Mouse (Mus musculus): Measurements from ENCODE around the gene Zdhhc15. TPM values are rescaled to one million over a fixed set of nuclear protein-coding genes. Genes with fewer than 3 reads are reported as not detected.
"Not testable (repeated sequence)": the region's sequence is repeated elsewhere in the genome, so short reads cannot be mapped to it uniquely, and the experiment has no call there.

Gene Zdhhc15
- 5.0 and 11.3 TPM in 2 replicates for polyA plus RNA-seq (2011; ENCODE audit: insufficient read length, low read depth, missing spikeins)

DNA sequence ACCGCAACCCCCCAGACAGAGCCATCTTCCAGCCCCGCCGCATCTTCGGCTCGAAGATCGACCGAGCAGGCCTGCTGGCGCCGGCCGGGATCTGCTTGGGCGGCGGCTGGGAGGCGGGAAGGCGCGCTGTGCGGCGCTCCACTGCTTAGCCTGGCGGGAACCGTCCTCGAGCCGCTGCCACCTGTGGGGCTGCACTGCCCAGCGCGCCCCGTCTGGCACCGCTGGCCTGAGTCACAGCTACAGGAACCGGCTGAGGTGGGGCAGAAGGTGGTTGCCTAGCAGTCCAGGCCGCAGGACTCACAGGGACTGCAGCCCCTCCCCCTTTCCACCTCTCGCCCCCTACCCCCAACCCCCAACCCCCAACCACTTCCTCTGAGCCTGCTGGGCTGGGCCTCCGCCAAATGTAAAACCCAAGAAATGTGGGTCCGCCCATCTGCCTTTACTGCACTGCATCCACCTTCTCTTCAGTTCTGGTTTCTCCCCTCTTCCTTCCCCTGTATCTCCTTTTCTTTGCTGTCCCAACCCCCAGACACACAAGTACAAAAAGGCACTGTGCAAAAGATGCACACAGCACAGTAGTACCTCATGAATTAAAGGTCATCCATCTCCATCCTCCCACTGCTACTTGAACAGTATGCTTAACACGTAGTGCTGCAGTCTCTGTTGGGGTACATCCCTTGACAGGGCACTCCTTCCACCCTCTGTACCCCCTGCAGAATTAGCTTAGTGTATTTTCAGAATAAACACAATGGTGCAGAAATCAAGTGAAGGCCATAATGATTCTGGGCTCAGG, at the start of gene Zdhhc15:
Gene Zdhhc15 (minus strand): TSS at position 308 of the 793 bp plus-strand sequence.
- TF ChIP-seq POLR2A (IDR thresholded peaks at IDR 0.05; ENCODE audit: low read depth, low read length) (no peak), CTCF (IDR thresholded peaks at IDR 0.05; ENCODE audit: borderline replicate concordance, insufficient read depth, low read length) (no peak)

GRCm38 (mm10) chrX:104707935-104708334, 37.1 kb upstream of the Zdhhc15 start:
- H3K4me3 ChIP-seq (ENCODE audit: insufficient read depth, low read length): no peak overlapping the region
- no peaks in the 10 kb centered on the region for H3K4me1 ChIP-seq (ENCODE audit: control insufficient read depth, insufficient read depth, low read length)
- no peak overlapping the region for H3K27ac ChIP-seq (ENCODE audit: insufficient read depth, low read length)
- TF ChIP-seq CTCF (IDR thresholded peaks at IDR 0.05; ENCODE audit: borderline replicate concordance, insufficient read depth, low read length) (no peak), POLR2A (IDR thresholded peaks at IDR 0.05; ENCODE audit: low read depth, low read length) (no peak)

More for the DNA sequence above, at the start of gene Zdhhc15:
- Histone ChIP-seq H3K4me1 (ENCODE audit: control insufficient read depth, insufficient read depth, low read length) (no peaks in the 10 kb centered on the region), H3K27ac (ENCODE audit: insufficient read depth, low read length) (no peak within 1 kb of the TSS), H3K4me3 (ENCODE audit: insufficient read depth, low read length) (peak within 1 kb of the TSS; percentile 58)

DNA sequence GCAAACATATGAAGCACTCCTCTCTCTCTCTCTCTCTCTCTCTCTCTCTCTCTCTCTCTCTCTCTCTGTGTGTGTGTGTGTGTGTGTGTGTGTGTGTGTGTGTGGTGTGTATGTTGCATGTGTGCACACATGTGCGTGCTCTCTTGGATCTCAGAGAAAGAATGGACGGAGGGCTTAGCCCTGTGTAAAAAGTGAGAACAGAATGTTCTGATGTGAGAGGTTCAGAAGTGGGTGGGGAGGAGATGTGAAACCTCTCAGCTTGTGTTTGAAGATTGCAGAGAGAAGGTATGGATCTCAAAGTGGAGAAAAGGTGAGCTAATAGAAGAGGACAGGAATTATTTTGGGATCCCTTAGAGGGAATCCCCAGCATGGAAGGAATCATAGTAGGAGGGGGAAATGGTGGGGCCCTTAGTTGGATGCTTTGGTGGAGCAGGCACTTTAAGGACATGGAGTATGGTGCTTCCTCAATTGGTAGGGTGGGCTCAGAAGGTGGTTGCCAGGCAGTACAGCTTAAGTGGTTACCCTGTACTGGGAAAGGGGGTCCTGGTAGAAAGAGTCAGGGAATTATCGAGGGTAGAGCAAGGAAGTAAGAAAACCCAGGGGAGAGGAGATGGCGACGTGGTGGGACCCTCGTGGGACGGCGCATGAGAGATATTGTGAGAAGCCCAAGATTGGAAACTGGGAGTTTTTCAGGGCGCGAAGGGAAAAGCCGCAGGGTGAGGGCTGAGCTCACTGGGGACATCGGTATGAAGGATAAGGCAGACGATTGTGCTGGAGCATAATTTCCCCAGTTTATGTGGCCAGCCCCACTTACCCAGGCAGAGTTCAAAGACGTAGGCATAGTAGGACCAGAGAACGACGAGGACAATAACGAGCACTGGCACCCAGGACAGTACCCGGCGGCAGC, 761 bp downstream of the Zdhhc15 start:
- Histone ChIP-seq H3K4me1 (ENCODE audit: control insufficient read depth, insufficient read depth, low read length) (no peaks in the 10 kb centered on the region), H3K27ac (ENCODE audit: insufficient read depth, low read length) (no peak overlapping the region), H3K4me3 (ENCODE audit: insufficient read depth, low read length) (peak overlapping the region; percentile 58)
- TF ChIP-seq CTCF (IDR thresholded peaks at IDR 0.05; ENCODE audit: borderline replicate concordance, insufficient read depth, low read length): no peak
- no peak for TF ChIP-seq POLR2A (IDR thresholded peaks at IDR 0.05; ENCODE audit: low read depth, low read length)

GRCm38 (mm10) chrX:104656976-104657375, 13.9 kb downstream of the Zdhhc15 start:
- H3K4me1 ChIP-seq (ENCODE audit: control insufficient read depth, insufficient read depth, low read length): no peaks in the 10 kb centered on the region
- H3K27ac ChIP-seq (ENCODE audit: insufficient read depth, low read length): no peak overlapping the region
- no peak for TF ChIP-seq POLR2A (IDR thresholded peaks at IDR 0.05; ENCODE audit: low read depth, low read length)
- TF ChIP-seq CTCF (IDR thresholded peaks at IDR 0.05; ENCODE audit: borderline replicate concordance, insufficient read depth, low read length): no peak
- no peak overlapping the region for H3K4me3 ChIP-seq (ENCODE audit: insufficient read depth, low read length)

DNA sequence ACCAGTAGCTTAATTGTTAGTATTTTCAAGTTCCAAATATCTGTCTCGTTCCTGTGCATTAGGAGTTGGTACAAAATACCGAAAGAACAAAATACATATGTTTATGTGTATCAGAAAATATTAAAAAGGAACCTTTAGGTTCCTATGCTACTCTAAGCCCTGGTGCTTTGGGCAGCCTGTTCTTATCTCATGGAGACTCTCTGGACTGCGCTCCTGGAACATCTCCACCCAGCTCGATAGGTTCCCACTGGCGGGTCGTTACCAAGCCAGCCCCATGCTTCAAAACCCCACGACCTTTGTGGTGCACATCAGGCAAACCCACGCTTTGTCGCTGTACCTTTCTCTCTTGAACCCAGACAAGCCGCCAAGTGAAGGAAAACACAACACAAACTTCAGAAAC, 58.3 kb downstream of the Zdhhc15 start:
- H3K4me3 ChIP-seq (ENCODE audit: insufficient read depth, low read length): no peak overlapping the region
- no peak for TF ChIP-seq POLR2A (IDR thresholded peaks at IDR 0.05; ENCODE audit: low read depth, low read length)
- no peak for TF ChIP-seq CTCF (IDR thresholded peaks at IDR 0.05; ENCODE audit: borderline replicate concordance, insufficient read depth, low read length)

GRCm38 (mm10) chrX:104603738-104604430, 67.0 kb downstream of the Zdhhc15 start:
- not testable (repeated sequence) for H3K4me3 ChIP-seq (ENCODE audit: insufficient read depth, low read length); H3K4me1 ChIP-seq (ENCODE audit: control insufficient read depth, insufficient read depth, low read length); H3K27ac ChIP-seq (ENCODE audit: insufficient read depth, low read length)

More for the DNA sequence above, 58.3 kb downstream of the Zdhhc15 start:
- H3K27ac ChIP-seq (ENCODE audit: insufficient read depth, low read length): no peak overlapping the region
- H3K4me1 ChIP-seq (ENCODE audit: control insufficient read depth, insufficient read depth, low read length): no peaks in the 10 kb centered on the region

DNA sequence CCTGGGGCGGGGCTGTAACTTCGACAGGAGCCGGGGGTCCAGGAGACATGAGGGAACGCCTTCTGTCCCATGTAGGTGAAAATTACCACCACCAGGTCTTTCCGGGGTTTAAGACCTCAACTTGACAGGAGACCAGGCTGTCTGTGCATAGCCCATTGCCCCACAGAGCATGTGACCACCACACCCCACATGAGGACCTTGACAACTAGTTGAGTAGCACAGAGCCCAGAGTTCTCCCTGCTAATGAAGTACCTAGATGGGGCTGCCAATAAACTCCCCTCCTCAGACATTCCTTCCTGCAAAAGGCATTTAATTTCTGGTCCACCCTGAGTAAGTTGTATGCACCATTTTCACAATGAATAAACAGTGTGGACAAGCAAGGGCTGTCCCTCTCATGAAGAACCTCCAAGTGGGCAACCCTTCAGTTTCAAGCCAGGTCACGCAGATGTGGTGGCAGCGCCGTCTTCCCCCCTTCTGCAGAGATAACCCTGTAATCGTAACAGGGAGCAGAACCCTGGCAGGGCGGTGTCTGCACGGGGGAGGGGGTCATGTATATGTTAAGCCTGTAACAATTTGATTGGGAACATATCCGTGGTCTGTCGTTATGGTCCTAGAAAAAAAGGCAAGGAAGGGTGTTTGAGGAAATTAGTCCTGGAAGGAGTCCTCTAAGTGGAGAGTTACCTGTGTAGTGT, 68.5 kb downstream of the Zdhhc15 start:
- not testable (repeated sequence) for H3K27ac ChIP-seq (ENCODE audit: insufficient read depth, low read length); H3K4me1 ChIP-seq (ENCODE audit: control insufficient read depth, insufficient read depth, low read length); H3K4me3 ChIP-seq (ENCODE audit: insufficient read depth, low read length)

- no peak for TF ChIP-seq CTCF (IDR thresholded peaks at IDR 0.05; ENCODE audit: borderline replicate concordance, insufficient read depth, low read length)
- no peak for TF ChIP-seq POLR2A (IDR thresholded peaks at IDR 0.05; ENCODE audit: low read depth, low read length)
- Histone ChIP-seq H3K4me1 (ENCODE audit: control insufficient read depth, insufficient read depth, low read length) (no peaks in the 10 kb centered on the region), H3K4me3 (ENCODE audit: insufficient read depth, low read length) (no peak overlapping the region), H3K27ac (ENCODE audit: insufficient read depth, low read length) (no peak overlapping the region)
Observed at GRCm38 (mm10) chrX:104573946-104574345, 96.9 kb downstream of the Zdhhc15 start.

GRCm38 (mm10) chrX:104567497-104567896, 103.4 kb downstream of the Zdhhc15 start:
- H3K4me1 ChIP-seq (ENCODE audit: control insufficient read depth, insufficient read depth, low read length): no peaks in the 10 kb centered on the region
- no peak overlapping the region for H3K4me3 ChIP-seq (ENCODE audit: insufficient read depth, low read length)
- TF ChIP-seq POLR2A (IDR thresholded peaks at IDR 0.05; ENCODE audit: low read depth, low read length) (no peak), CTCF (IDR thresholded peaks at IDR 0.05; ENCODE audit: borderline replicate concordance, insufficient read depth, low read length) (no peak)
- no peak overlapping the region for H3K27ac ChIP-seq (ENCODE audit: insufficient read depth, low read length)

Measured in embryonic fibroblast, embryonic 13.5 days (primary cell).